Mouse (Mus musculus) neural tube, embryonic 15.5 days (tissue): ENCODE data around the gene Ift81. TPM values are rescaled to one million over a fixed set of nuclear protein-coding genes. Genes with fewer than 3 reads are reported as not detected.

ENCODE experiments used
- ATAC-seq: fragments of 200-750 bp; cut with Nextera tagmentation; 2 replicates; pipeline ENCODE4 v1.8.0; 2017; ENCODE audit warnings: mild to moderate bottlenecking, moderate TSS enrichment, moderate library complexity; ENCODE audit not compliant: low FRiP score
- H3K27ac ChIP-seq: fragments of 300-500 bp; sonication (generic); replicated peaks from 2 replicates; pipeline ENCODE4 v1.5.1; 2015; ENCODE audit warnings: mild to moderate bottlenecking, inconsistent platforms
- H3K27me3 ChIP-seq: fragments of 300-500 bp; sonication (generic); replicated peaks from 2 replicates; pipeline ENCODE4 v1.6.1; 2015; ENCODE audit warnings: inconsistent platforms
- H3K36me3 ChIP-seq: fragments of 300-500 bp; sonication (generic); 2 replicates; pipeline ENCODE4 v1.6.1; 2015; ENCODE audit warnings: inconsistent platforms
- H3K4me1 ChIP-seq: fragments of 300-500 bp; sonication (generic); 2 replicates; pipeline ENCODE4 v1.6.1; 2015; ENCODE audit warnings: inconsistent platforms
- H3K4me2 ChIP-seq: fragments of 300-500 bp; sonication (generic); 2 replicates; pipeline ENCODE4 v1.6.1; 2015; ENCODE audit warnings: inconsistent platforms, mild to moderate bottlenecking, moderate library complexity
- H3K4me3 ChIP-seq: fragments of 300-500 bp; sonication (generic); replicated peaks from 2 replicates; pipeline ENCODE4 v1.5.1; 2015; ENCODE audit warnings: mild to moderate bottlenecking, inconsistent platforms
- H3K9ac ChIP-seq: fragments of 300-500 bp; sonication (generic); replicated peaks from 2 replicates; pipeline ENCODE4 v1.6.1; 2015; ENCODE audit warnings: mild to moderate bottlenecking, inconsistent platforms
- H3K9me3 ChIP-seq: fragments of 300-500 bp; sonication (generic); replicated peaks from 2 replicates; pipeline ENCODE4 v1.6.1; 2016; ENCODE audit warnings: inconsistent platforms
- WGBS: fragments of 180-500 bp; shearing (Covaris S2); methylation state at CpG from one replicate; pipeline ENCODE4 v1.1.7; 2015; ENCODE audit warnings: mixed read lengths; 5-methylcytosine and 5-hydroxymethylcytosine counted together
- polyA plus RNA-seq: library from polyadenylated mRNA; unstranded; fragments of >200 nt; fragmentation: Nextera tagmentation; extraction: Ambion mirVana; gene quantifications from 2 replicates; pipeline ENCODE4 v1.2.1, GENCODE M21; 2015

Gene Ift81
- polyA plus RNA-seq, 1 experiment from 2014 or later = 59.2 TPM

GRCm38 (mm10) chr5:122646050-122646449 is 31.7 kb upstream of the Ift81 start:
- Histone ChIP-seq H3K27me3 (no peaks in the 10 kb centered on the region), H3K36me3 (no peaks in the 10 kb centered on the region), H3K4me1 (0 out of 2 replicates have a peak, but pooled peaks cover 7% of the 10 kb centered on the region), H3K9me3 (no peaks in the 10 kb centered on the region), H3K27ac (no peak overlapping the region), H3K9ac (no peak overlapping the region), H3K4me3 (no peak overlapping the region), H3K4me2 (no peak overlapping the region)
- no peak for ATAC-seq
- 88% methylated on average over 11 of the region's 11 CpGs for WGBS

- 85% methylated on average over 6 of the region's 6 CpGs for WGBS
Observed at GRCm38 (mm10) chr5:122645290-122645689, 31.0 kb upstream of the Ift81 start.

DNA sequence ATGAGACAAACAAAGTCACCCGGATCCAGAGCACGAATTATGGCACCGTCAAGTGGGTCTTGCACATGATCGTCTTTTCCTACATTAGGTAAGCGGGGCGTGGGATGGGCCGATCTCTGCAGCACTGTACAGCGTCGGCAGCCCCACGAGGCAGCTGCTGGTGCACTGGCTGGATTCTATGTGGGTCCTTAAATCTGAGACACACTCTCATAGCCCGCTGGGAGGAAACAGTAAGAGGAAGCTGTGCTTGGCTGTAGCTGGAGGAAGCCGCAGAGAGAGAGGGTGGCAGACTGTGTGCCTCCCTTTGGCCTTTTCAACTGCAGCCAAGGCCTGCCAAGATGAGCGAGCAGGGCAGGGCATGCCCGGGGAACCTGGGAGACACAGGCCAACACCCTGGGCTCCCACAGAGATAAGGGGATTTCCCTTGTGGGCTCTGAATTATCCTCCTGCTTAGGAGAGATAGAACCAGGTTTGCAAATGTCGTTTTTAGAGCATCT is 29.8 kb upstream of the Ift81 start:
- no peaks in the 10 kb centered on the region for H3K9me3 ChIP-seq
- peak overlapping the region; percentile 65 for H3K27ac ChIP-seq
- no peaks in the 10 kb centered on the region for H3K36me3 ChIP-seq
- 0 out of 2 replicates have a peak, but pooled peaks cover 7% of the 10 kb centered on the region for H3K4me1 ChIP-seq
- H3K27me3 ChIP-seq = no peaks in the 10 kb centered on the region
- WGBS = 47% methylated on average over 15 of the region's 15 CpGs
- peak overlapping the region; percentile 8 for H3K4me3 ChIP-seq
- ATAC-seq = no peak
- no peak overlapping the region for H3K9ac ChIP-seq
- H3K4me2 ChIP-seq = peak overlapping the region; percentile 28

More at GRCm38 (mm10) chr5:122645290-122645689, 31.0 kb upstream of the Ift81 start:
- Histone ChIP-seq H3K36me3 (no peaks in the 10 kb centered on the region), H3K9me3 (no peaks in the 10 kb centered on the region), H3K9ac (no peak overlapping the region), H3K4me3 (no peak overlapping the region), H3K27ac (no peak overlapping the region), H3K4me1 (0 out of 2 replicates have a peak, but pooled peaks cover 7% of the 10 kb centered on the region), H3K4me2 (0 out of 2 replicates have a peak overlapping the region, but pooled peaks have one; percentile 7), H3K27me3 (no peaks in the 10 kb centered on the region)
- no peak for ATAC-seq

DNA sequence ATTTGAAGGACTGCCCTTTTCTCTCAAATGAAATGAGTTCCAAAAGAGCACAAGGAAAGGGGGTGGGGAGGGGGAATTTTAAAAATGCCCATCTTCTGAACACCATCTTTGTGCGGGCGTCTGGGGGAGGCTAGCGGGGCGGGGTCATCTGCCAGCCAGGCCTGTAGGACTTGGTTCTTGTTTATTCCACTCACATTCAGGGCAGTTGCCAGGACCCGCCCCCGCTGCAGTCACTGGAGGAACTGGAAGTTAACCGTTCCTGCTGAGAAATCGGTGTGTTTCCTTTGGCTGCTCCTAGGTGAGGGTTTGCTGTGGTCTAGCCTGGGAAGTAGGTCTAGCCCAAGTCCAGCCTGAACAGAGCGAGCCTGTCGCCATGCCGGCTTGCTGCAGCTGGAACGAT is 29.4 kb upstream of the Ift81 start, which contains the start of gene P2rx7:
Gene P2rx7 (plus strand): TSS at position 211 of the 400 bp plus-strand sequence.
- WGBS = 60% methylated on average over 12 of the region's 12 CpGs
- H3K4me2 ChIP-seq = peak within 1 kb of the TSS; percentile 28
- H3K4me1 ChIP-seq = 0 out of 2 replicates have a peak, but pooled peaks cover 7% of the 10 kb centered on the region
- ATAC-seq = no peak
- H3K27ac ChIP-seq = peak within 1 kb of the TSS; percentile 65
- H3K9ac ChIP-seq = no peak within 1 kb of the TSS
- peak within 1 kb of the TSS; percentile 8 for H3K4me3 ChIP-seq
- H3K36me3 ChIP-seq = no peaks in the 10 kb centered on the region
- no peaks in the 10 kb centered on the region for H3K27me3 ChIP-seq
- no peaks in the 10 kb centered on the region for H3K9me3 ChIP-seq

DNA sequence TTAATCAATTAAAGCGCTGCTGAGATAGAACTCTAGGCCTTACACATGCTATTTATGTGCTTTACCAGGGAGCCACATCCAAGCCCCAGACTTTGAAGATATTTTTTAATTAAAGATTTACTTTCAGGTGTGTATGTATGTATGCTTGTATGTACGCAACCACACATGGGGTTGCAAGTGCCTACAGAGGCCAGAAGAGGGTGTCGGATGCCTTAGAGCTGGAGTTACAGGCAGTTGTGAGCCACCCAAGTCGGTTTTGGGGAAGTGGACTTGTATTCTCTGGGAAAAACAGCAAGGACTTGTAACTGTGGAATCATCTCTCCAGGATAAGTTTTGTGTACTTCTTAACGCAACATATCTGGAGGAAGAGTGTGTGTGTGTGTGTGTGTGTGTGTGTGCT is 25.7 kb upstream of the Ift81 start:
- H3K4me3 ChIP-seq = no peak overlapping the region
- H3K27me3 ChIP-seq = no peaks in the 10 kb centered on the region
- ATAC-seq = no peak
- no peak overlapping the region for H3K9ac ChIP-seq
- H3K27ac ChIP-seq = no peak overlapping the region
- no peak overlapping the region for H3K4me2 ChIP-seq
- no peaks in the 10 kb centered on the region for H3K9me3 ChIP-seq
- H3K4me1 ChIP-seq = 0 out of 2 replicates have a peak, but pooled peaks cover 10% of the 10 kb centered on the region
- WGBS = 86% methylated on average over 5 of the region's 5 CpGs
- no peaks in the 10 kb centered on the region for H3K36me3 ChIP-seq

GRCm38 (mm10) chr5:122639517-122639916 is 25.2 kb upstream of the Ift81 start:
- Histone ChIP-seq H3K27me3 (no peaks in the 10 kb centered on the region), H3K36me3 (no peaks in the 10 kb centered on the region), H3K27ac (no peak overlapping the region), H3K4me1 (0 out of 2 replicates have a peak, but pooled peaks cover 10% of the 10 kb centered on the region), H3K9ac (no peak overlapping the region), H3K4me2 (no peak overlapping the region), H3K4me3 (no peak overlapping the region), H3K9me3 (no peaks in the 10 kb centered on the region)
- no peak for ATAC-seq
- WGBS = 94% methylated on average over 4 of the region's 4 CpGs

DNA sequence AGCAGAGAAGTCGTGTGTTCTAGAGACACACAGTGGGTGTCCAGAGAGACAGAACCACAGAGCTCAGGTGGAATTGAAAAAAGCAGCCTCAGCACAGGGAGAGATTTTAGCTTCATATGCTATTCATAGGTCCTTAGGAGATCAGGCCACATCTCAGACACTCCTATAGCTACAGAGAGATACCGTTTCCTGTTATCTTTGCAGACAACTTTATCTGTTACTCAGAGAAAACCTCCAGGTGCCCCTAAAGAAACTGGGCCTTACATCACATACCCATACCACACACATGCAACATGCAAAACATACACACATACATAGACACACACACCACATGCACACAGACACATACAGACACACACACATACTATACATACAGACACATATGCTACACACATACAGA is 24.0 kb upstream of the Ift81 start:
- ATAC-seq = no peak
- Histone ChIP-seq H3K4me3 (no peak overlapping the region), H3K9ac (no peak overlapping the region), H3K27me3 (no peaks in the 10 kb centered on the region), H3K9me3 (no peaks in the 10 kb centered on the region), H3K36me3 (no peaks in the 10 kb centered on the region), H3K4me1 (0 out of 2 replicates have a peak, but pooled peaks cover 3% of the 10 kb centered on the region), H3K27ac (no peak overlapping the region), H3K4me2 (no peak overlapping the region)
- 83% methylated on average over 2 of the region's 2 CpGs for WGBS

DNA sequence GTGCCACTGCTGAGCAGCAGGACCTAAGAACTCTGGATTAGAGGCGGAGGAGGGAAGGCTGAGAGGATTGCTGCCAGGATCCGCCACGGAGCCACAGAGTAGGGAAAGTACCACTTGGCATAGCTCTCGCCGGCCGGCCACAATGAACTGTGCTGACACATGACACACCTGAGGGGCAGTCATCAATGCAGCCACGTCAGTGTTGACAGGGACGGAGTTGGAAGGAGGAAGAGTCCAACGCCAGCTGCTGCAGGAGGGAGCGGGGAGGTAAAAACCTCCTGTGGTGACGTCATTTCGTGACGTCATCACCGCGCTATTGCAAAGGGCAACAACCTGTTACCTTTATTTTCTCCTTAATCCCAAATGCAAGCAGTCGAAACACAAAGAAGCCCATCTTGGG is 22.6 kb upstream of the Ift81 start:
- Histone ChIP-seq H3K27me3 (no peaks in the 10 kb centered on the region), H3K4me2 (peak overlapping the region; percentile 50), H3K27ac (no peak overlapping the region), H3K4me1 (0 out of 2 replicates have a peak, but pooled peaks cover 3% of the 10 kb centered on the region), H3K9me3 (no peaks in the 10 kb centered on the region), H3K9ac (no peak overlapping the region), H3K36me3 (no peaks in the 10 kb centered on the region), H3K4me3 (peak overlapping the region; percentile 27)
- 45% methylated on average over 16 of the region's 16 CpGs for WGBS
- ATAC-seq = no peak

GRCm38 (mm10) chr5:122636308-122636707 is 22.0 kb upstream of the Ift81 start:
- no peaks in the 10 kb centered on the region for H3K36me3 ChIP-seq
- no peak overlapping the region for H3K27ac ChIP-seq
- ATAC-seq = no peak
- WGBS = 73% methylated on average over 9 of the region's 9 CpGs
- H3K9me3 ChIP-seq = no peaks in the 10 kb centered on the region
- no peak overlapping the region for H3K9ac ChIP-seq
- H3K4me3 ChIP-seq = no peak overlapping the region
- no peak overlapping the region for H3K4me2 ChIP-seq
- no peaks in the 10 kb centered on the region for H3K27me3 ChIP-seq
- 0 out of 2 replicates have a peak, but pooled peaks cover 3% of the 10 kb centered on the region for H3K4me1 ChIP-seq

DNA sequence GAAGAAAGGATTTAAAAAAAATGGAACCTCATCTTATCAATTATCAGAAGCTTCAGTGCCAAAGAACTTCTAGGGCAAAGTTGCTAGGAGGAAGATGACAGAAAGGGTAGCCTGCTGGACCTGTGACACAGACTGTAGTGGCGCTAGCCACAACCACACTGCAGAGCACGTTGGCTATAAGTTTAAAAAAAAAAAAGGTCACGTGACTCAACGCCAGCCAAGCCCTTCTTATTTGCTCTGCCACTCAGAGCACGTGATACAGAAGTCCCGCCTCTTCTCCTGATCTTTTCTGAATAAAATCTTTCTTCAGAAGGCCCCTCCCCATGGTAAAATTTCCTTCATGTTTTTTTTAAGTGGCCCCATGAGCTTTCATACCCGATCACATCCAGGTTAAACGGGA is 20.9 kb upstream of the Ift81 start:
- Histone ChIP-seq H3K36me3 (no peaks in the 10 kb centered on the region), H3K4me3 (no peak overlapping the region), H3K27ac (no peak overlapping the region), H3K9me3 (no peaks in the 10 kb centered on the region), H3K27me3 (no peaks in the 10 kb centered on the region), H3K9ac (no peak overlapping the region), H3K4me2 (no peak overlapping the region), H3K4me1 (0 out of 2 replicates have a peak, but pooled peaks cover 3% of the 10 kb centered on the region)
- ATAC-seq = no peak
- WGBS = 81% methylated on average over 8 of the region's 8 CpGs

DNA sequence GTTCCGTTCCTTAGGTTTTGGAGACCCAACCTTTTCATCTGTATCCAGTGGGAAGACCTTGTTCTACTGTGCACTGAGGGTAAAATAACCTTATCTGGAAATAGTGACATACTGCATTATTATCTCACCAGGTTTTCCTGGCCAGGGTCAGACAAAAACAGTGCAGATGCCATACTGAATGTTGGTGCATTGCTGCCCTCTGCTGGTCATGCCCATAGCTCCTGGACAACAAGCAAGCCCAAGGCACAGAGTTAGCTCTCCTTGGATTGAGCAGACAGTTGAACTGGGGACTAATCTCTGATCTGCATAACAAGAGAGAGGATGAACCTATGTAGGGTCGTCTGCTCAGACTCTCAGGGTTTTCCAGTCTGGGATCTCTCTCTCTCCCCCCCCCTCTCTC is 12.9 kb upstream of the Ift81 start:
- no peak overlapping the region for H3K4me2 ChIP-seq
- H3K9ac ChIP-seq = no peak overlapping the region
- no peak overlapping the region for H3K4me3 ChIP-seq
- ATAC-seq = peak; percentile 65; the same call in 1 of the 2 replicates
- H3K4me1 ChIP-seq = no peaks in the 10 kb centered on the region
- H3K36me3 ChIP-seq = no peaks in the 10 kb centered on the region
- H3K27me3 ChIP-seq = no peaks in the 10 kb centered on the region
- H3K9me3 ChIP-seq = no peaks in the 10 kb centered on the region
- WGBS = 44% methylated on average over 2 of the region's 2 CpGs
- H3K27ac ChIP-seq = no peak overlapping the region

GRCm38 (mm10) chr5:122625565-122626252 is 11.4 kb upstream of the Ift81 start:
- 87% methylated on average over 14 of the region's 14 CpGs for WGBS
- Histone ChIP-seq H3K36me3 (no peaks in the 10 kb centered on the region), H3K27me3 (no peaks in the 10 kb centered on the region), H3K4me1 (peaks cover 11% of the 10 kb centered on the region), H3K4me3 (no peak overlapping the region), H3K9ac (no peak overlapping the region), H3K27ac (no peak overlapping the region), H3K4me2 (no peak overlapping the region), H3K9me3 (no peaks in the 10 kb centered on the region)
- ATAC-seq = no peak
